Mouse (Mus musculus) E14TG2a.4 (cell line): ENCODE results near the gene Nbas.

Experiments
- H3K27me3 ChIP-seq: 2 replicates; pipeline ENCODE4 v1.6.1; 2014; ENCODE audit warnings: low read length, control low read depth; ENCODE audit not compliant: insufficient read depth
- H3K36me3 ChIP-seq: 2 replicates; pipeline ENCODE4 v1.6.1; 2014; ENCODE audit warnings: low read length, control low read depth; ENCODE audit not compliant: insufficient read depth
- H3K4me1 ChIP-seq: replicated peaks from 2 replicates; pipeline ENCODE4 v1.6.1; 2014; ENCODE audit warnings: low read depth, low read length, control low read depth
- H3K4me3 ChIP-seq: replicated peaks from 2 replicates; pipeline ENCODE4 v1.5.1; 2014; ENCODE audit warnings: mild to moderate bottlenecking, low read length
- H3K9me3 ChIP-seq: 2 replicates; pipeline ENCODE4 v1.6.1; 2014; ENCODE audit warnings: low read length, control low read depth
- CTCF ChIP-seq: conservative IDR thresholded peaks from 2 replicates; pipeline ENCODE4 v1.5.1; 2014; ENCODE audit warnings: low read length
- NANOG ChIP-seq: IDR thresholded peaks from 2 replicates; pipeline ENCODE4 v1.6.1; 2014; ENCODE audit warnings: borderline replicate concordance, low read length, mixed read lengths
- POU5F1 ChIP-seq: IDR thresholded peaks from 2 replicates; pipeline ENCODE4 v1.6.1; 2014; ENCODE audit warnings: low read length, borderline replicate concordance

Nbas gene

GRCm38 (mm10) chr12:13598545-13598944 lies 329.6 kb downstream of the Nbas start:
- H3K27me3 ChIP-seq, result no peaks in the 10 kb centered on the region
- no peaks in the 10 kb centered on the region for H3K4me1 ChIP-seq
- TF ChIP-seq POU5F1 (no peak), NANOG (no peak), CTCF (no peak)
- no peak overlapping the region for H3K4me3 ChIP-seq
- no peaks in the 10 kb centered on the region for H3K9me3 ChIP-seq
- no peaks in the 10 kb centered on the region for H3K36me3 ChIP-seq

GRCm38 (mm10) chr12:13602414-13602813 lies 333.5 kb downstream of the Nbas start:
- TF ChIP-seq POU5F1, result no peak
- peak; percentile 37 for TF ChIP-seq CTCF
- no peak for TF ChIP-seq NANOG
- no peaks in the 10 kb centered on the region for H3K36me3 ChIP-seq

GRCm38 (mm10) chr12:13607021-13607420 lies 338.1 kb downstream of the Nbas start:
- TF ChIP-seq CTCF (no peak), NANOG (no peak), POU5F1 (no peak)
- Histone ChIP-seq H3K4me1 (no peaks in the 10 kb centered on the region), H3K36me3 (no peaks in the 10 kb centered on the region), H3K27me3 (no peaks in the 10 kb centered on the region), H3K4me3 (no peak overlapping the region), H3K9me3 (no peaks in the 10 kb centered on the region)

More at GRCm38 (mm10) chr12:13602414-13602813, 333.5 kb downstream of the Nbas start:
- H3K27me3 ChIP-seq, result no peaks in the 10 kb centered on the region
- H3K4me1 ChIP-seq, result no peaks in the 10 kb centered on the region
- no peak overlapping the region for H3K4me3 ChIP-seq
- no peaks in the 10 kb centered on the region for H3K9me3 ChIP-seq

- TF ChIP-seq NANOG, result no peak
- no peak for TF ChIP-seq POU5F1
- no peak for TF ChIP-seq CTCF
- Histone ChIP-seq H3K9me3 (no peaks in the 10 kb centered on the region), H3K4me1 (no peaks in the 10 kb centered on the region), H3K27me3 (no peaks in the 10 kb centered on the region), H3K4me3 (no peak overlapping the region), H3K36me3 (no peaks in the 10 kb centered on the region)
These were observed 340.1 kb downstream of the Nbas start for GRCm38 (mm10) chr12:13609027-13609426.

GRCm38 (mm10) chr12:13613041-13613440 lies 344.1 kb downstream of the Nbas start:
- Histone ChIP-seq H3K27me3 (no peaks in the 10 kb centered on the region), H3K4me1 (no peaks in the 10 kb centered on the region), H3K9me3 (no peaks in the 10 kb centered on the region), H3K36me3 (no peaks in the 10 kb centered on the region), H3K4me3 (no peak overlapping the region)
- TF ChIP-seq CTCF (no peak), POU5F1 (no peak), NANOG (no peak)

- no peak overlapping the region for H3K4me3 ChIP-seq
- no peaks in the 10 kb centered on the region for H3K36me3 ChIP-seq
- no peaks in the 10 kb centered on the region for H3K4me1 ChIP-seq
- no peak for TF ChIP-seq POU5F1
- no peak for TF ChIP-seq NANOG
- TF ChIP-seq CTCF, result no peak
- H3K27me3 ChIP-seq, result no peaks in the 10 kb centered on the region
- no peaks in the 10 kb centered on the region for H3K9me3 ChIP-seq
These were observed 346.7 kb downstream of the Nbas start for GRCm38 (mm10) chr12:13615661-13616060.

GRCm38 (mm10) chr12:13622150-13622822 lies 353.4 kb downstream of the Nbas start:
- no peaks in the 10 kb centered on the region for H3K27me3 ChIP-seq
- no peaks in the 10 kb centered on the region for H3K9me3 ChIP-seq
- H3K36me3 ChIP-seq, result no peaks in the 10 kb centered on the region

GRCm38 (mm10) chr12:13626803-13627706 lies 358.1 kb downstream of the Nbas start:
- peak; percentile 85 for TF ChIP-seq CTCF
- peak; percentile 45; the same call in 1 of the 2 replicates for TF ChIP-seq NANOG
- TF ChIP-seq POU5F1, result no peak
- no peak overlapping the region for H3K4me3 ChIP-seq
- H3K36me3 ChIP-seq, result no peaks in the 10 kb centered on the region
- H3K27me3 ChIP-seq, result no peaks in the 10 kb centered on the region
- no peaks in the 10 kb centered on the region for H3K9me3 ChIP-seq
- H3K4me1 ChIP-seq, result peaks cover 7% of the 10 kb centered on the region

More at GRCm38 (mm10) chr12:13622150-13622822, 353.4 kb downstream of the Nbas start:
- TF ChIP-seq NANOG, result no peak
- no peak for TF ChIP-seq POU5F1
- no peak for TF ChIP-seq CTCF
- no peak overlapping the region for H3K4me3 ChIP-seq
- H3K4me1 ChIP-seq, result peaks cover 3% of the 10 kb centered on the region
